Mouse (Mus musculus) liver, postnatal 0 days (tissue): Measurements from ENCODE around the gene Ppp4c.

Experiments
- CTCF ChIP-seq: sonication (generic); IDR thresholded peaks from 2 replicates; pipeline ENCODE4 v1.5.1; 2016; ENCODE audit warnings: antibody characterized with exemption, low read depth
- EP300 ChIP-seq: IDR thresholded peaks from 2 replicates; pipeline ENCODE4 v1.6.1; 2016; ENCODE audit warnings: antibody characterized with exemption, low read depth, mild to moderate bottlenecking

DNA sequence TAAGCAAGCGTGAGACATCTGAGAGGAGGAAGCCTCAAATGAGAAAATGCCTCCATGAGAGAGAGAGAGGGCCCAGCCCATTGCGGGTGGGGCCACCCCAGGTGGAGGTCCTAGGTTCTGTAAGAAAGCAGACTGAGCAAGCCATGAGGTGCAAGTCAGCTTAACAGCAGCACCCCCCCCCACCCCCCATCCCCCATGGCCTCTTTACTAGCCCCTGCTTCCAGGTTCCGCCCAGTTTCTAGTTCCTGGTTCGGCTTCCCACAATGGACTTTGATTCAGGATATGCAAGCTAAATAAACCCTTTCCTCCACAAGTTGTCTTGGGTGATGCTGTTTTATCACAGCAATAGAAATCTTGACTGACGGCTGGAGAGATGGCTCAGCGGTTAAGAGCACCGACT, 43.5 kb downstream of the Ppp4c start:
- no peak for TF ChIP-seq CTCF
- TF ChIP-seq EP300: no peak
